Mouse (Mus musculus): ENCODE results near the gene Sbk2. TPM values are rescaled to one million over a fixed set of nuclear protein-coding genes. Genes with fewer than 3 reads are reported as not detected.

Sbk2 gene
- polyA plus RNA-seq, 3 experiments from 2014 or later = 1.2 to 2.0 TPM; not detected in 1

- ATAC-seq = no peak
Observed at GRCm38 (mm10) chr7:4921824-4922482, 42.3 kb downstream of the Sbk2 start, which contains the start of gene Nat14. Gene Nat14 (plus strand): TSS chr7:4922028.

- no peak for ATAC-seq
Observed at GRCm38 (mm10) chr7:4920976-4921823, 43.0 kb downstream of the Sbk2 start.

GRCm38 (mm10) chr7:4920496-4920895 lies 43.7 kb downstream of the Sbk2 start:
- no peak for ATAC-seq

GRCm38 (mm10) chr7:4919971-4920370 lies 44.2 kb downstream of the Sbk2 start:
- ATAC-seq = no peak

- no peak for ATAC-seq
Observed at GRCm38 (mm10) chr7:4919096-4919495, 45.1 kb downstream of the Sbk2 start.

- ATAC-seq = no peak
Observed at GRCm38 (mm10) chr7:4918681-4919080, 45.5 kb downstream of the Sbk2 start.

GRCm38 (mm10) chr7:4917494-4917893 lies 46.7 kb downstream of the Sbk2 start:
- no peak for ATAC-seq

GRCm38 (mm10) chr7:4915669-4916416 lies 48.4 kb downstream of the Sbk2 start:
- ATAC-seq = peak; percentile 22

- peak; percentile 86 for ATAC-seq
Observed at GRCm38 (mm10) chr7:4915007-4915665, 49.1 kb downstream of the Sbk2 start, which contains the start of gene Zfp628. Gene Zfp628 (plus strand): TSS chr7:4915217.

- ATAC-seq = no peak
Observed at GRCm38 (mm10) chr7:4912248-4912647, 52.0 kb downstream of the Sbk2 start.

GRCm38 (mm10) chr7:4911561-4911960 lies 52.6 kb downstream of the Sbk2 start:
- ATAC-seq = no peak

- no peak for ATAC-seq
Observed at GRCm38 (mm10) chr7:4906466-4906950, 57.7 kb downstream of the Sbk2 start, which contains the start of gene Gm36210. Gene Gm36210 (minus strand): TSS chr7:4906516.

GRCm38 (mm10) chr7:4902404-4902803 lies 61.8 kb downstream of the Sbk2 start:
- no peak for ATAC-seq

GRCm38 (mm10) chr7:4901171-4901570 lies 63.0 kb downstream of the Sbk2 start:
- no peak for ATAC-seq

GRCm38 (mm10) chr7:4900523-4900851 lies 63.7 kb downstream of the Sbk2 start:
- peak; percentile 21 for ATAC-seq

- peak; percentile 38 for ATAC-seq
Observed at GRCm38 (mm10) chr7:4899649-4900522, 64.3 kb downstream of the Sbk2 start.

GRCm38 (mm10) chr7:4898851-4899648 lies 65.2 kb downstream of the Sbk2 start:
- no peak for ATAC-seq

GRCm38 (mm10) chr7:4895186-4895585 lies 69.0 kb downstream of the Sbk2 start:
- no peak for ATAC-seq
